Mouse (Mus musculus) myocyte (in vitro differentiated cells): ENCODE data around the gene Auts2.

Experiments used
- CEBPB ChIP-seq: IDR thresholded peaks from 2 replicates; pipeline ENCODE4 v1.6.1; 2011; ENCODE audit warnings: mild to moderate bottlenecking, moderate library complexity; ENCODE audit not compliant: poor library complexity, insufficient read depth, severe bottlenecking
- E2F4 ChIP-seq: IDR thresholded peaks from one replicate; pipeline ENCODE4 v1.6.1; 2011; ENCODE audit warnings: mild to moderate bottlenecking, control low read depth, moderate library complexity; ENCODE audit not compliant: insufficient read depth

DNA sequence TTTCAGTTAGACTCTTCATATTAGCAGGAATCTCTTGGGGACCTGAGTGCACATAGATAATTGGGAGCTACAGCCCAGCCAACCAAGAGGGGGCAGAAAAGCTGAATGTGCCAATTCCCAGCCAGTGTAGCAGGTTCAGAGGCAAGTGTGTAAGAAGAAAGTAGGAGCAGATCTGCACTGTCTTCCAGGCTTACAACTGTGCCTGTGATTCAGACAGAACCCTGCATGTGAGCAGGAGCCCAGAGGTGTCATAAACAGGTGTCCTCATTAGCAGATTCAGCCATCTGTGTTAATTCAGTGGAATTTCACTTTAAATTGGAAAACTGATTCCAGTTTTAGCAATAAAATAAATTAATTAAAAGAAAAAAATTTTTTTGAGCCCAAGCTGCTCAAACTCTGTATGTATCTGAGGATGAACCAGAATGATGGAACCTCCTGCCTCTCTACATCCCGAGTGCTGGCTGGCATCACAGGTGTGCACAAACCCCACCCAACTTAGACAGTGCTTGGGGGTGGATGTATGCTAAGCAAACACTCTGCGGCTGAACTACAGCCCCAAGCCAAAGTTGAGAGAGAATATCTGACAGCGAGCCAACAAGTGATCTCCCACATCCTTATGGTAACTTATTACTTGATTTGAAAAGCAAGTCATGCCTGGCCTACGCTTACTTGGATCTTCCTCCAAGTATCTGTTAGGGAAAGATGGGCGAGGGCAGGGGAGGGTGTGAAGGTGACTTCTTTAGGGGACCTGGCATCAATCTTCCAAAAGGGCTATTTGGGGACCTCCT lies 982.2 kb downstream of the Auts2 start:
- TF ChIP-seq CEBPB: no peak
- no peak for TF ChIP-seq E2F4
